Mouse (Mus musculus): ENCODE results near the gene Trp53i11. TPM values are rescaled to one million over a fixed set of nuclear protein-coding genes. Genes with fewer than 3 reads are reported as not detected.

The Trp53i11 gene
- polyA plus RNA-seq, 1 experiment from 2014 or later, result 36.5 TPM

- no peak for ATAC-seq (ENCODE audit: low FRiP score, low TSS enrichment)
- Histone ChIP-seq H3K9me3 (ENCODE audit: low read length) (no peaks in the 10 kb centered on the region), H3K36me3 (ENCODE audit: insufficient read depth, low read length) (peaks cover 3% of the 10 kb centered on the region; the same call in 1 of the 2 replicates), H3K9ac (replicated peaks; ENCODE audit: low read length) (no peak overlapping the region), H3K4me3 (ENCODE audit: low read length) (no peak overlapping the region), H3K4me2 (replicated peaks; ENCODE audit: low read depth, low read length) (no peak overlapping the region), H3K27me3 (ENCODE audit: insufficient read depth, low read length) (no peaks in the 10 kb centered on the region), H3K27ac (ENCODE audit: low read length) (no peak overlapping the region), H3K4me1 (ENCODE audit: insufficient read depth, low read length) (peaks cover 25% of the 10 kb centered on the region)
- 66% methylated on average over 6 of the region's 6 CpGs for WGBS
These were observed 36.1 kb downstream of the Trp53i11 start for GRCm38 (mm10) chr2:93223463-93223862.

- peak overlapping the region; percentile 45; the same call in 1 of the 2 replicates for H3K9ac ChIP-seq (replicated peaks; ENCODE audit: low read length)
- no peaks in the 10 kb centered on the region for H3K9me3 ChIP-seq (ENCODE audit: low read length)
- 12% methylated on average over 19 of the region's 20 CpGs for WGBS
- H3K4me1 ChIP-seq (ENCODE audit: insufficient read depth, low read length), result peaks cover 36% of the 10 kb centered on the region
- H3K27me3 ChIP-seq (ENCODE audit: insufficient read depth, low read length), result no peaks in the 10 kb centered on the region
- H3K36me3 ChIP-seq (ENCODE audit: insufficient read depth, low read length), result no peaks in the 10 kb centered on the region; the same call in 1 of the 2 replicates
- peak overlapping the region; percentile 87 for H3K27ac ChIP-seq (ENCODE audit: low read length)
- peak overlapping the region; percentile 33 for H3K4me2 ChIP-seq (replicated peaks; ENCODE audit: low read depth, low read length)
- H3K4me3 ChIP-seq (ENCODE audit: low read length), result no peak overlapping the region
- peak; percentile 80 for ATAC-seq (ENCODE audit: low FRiP score, low TSS enrichment)
These were observed 39.6 kb downstream of the Trp53i11 start for GRCm38 (mm10) chr2:93226606-93227595.

- Histone ChIP-seq H3K36me3 (ENCODE audit: insufficient read depth, low read length) (no peaks in the 10 kb centered on the region), H3K27me3 (ENCODE audit: insufficient read depth, low read length) (no peaks in the 10 kb centered on the region), H3K4me1 (ENCODE audit: insufficient read depth, low read length) (peaks cover 36% of the 10 kb centered on the region), H3K9me3 (ENCODE audit: low read length) (no peaks in the 10 kb centered on the region), H3K9ac (replicated peaks; ENCODE audit: low read length) (peak overlapping the region; percentile 2; the same call in 1 of the 2 replicates), H3K4me2 (replicated peaks; ENCODE audit: low read depth, low read length) (0 out of 2 replicates have a peak overlapping the region, but pooled peaks have one; percentile 3), H3K27ac (ENCODE audit: low read length) (peak overlapping the region; percentile 87), H3K4me3 (ENCODE audit: low read length) (no peak overlapping the region)
- 29% methylated on average over 9 of the region's 9 CpGs for WGBS
- peak; percentile 78 for ATAC-seq (ENCODE audit: low FRiP score, low TSS enrichment)
These were observed 40.5 kb downstream of the Trp53i11 start for GRCm38 (mm10) chr2:93227713-93228479.

- Histone ChIP-seq H3K27ac (ENCODE audit: low read length) (peak overlapping the region; percentile 87), H3K9me3 (ENCODE audit: low read length) (no peaks in the 10 kb centered on the region), H3K27me3 (ENCODE audit: insufficient read depth, low read length) (no peaks in the 10 kb centered on the region), H3K4me2 (replicated peaks; ENCODE audit: low read depth, low read length) (no peak overlapping the region), H3K36me3 (ENCODE audit: insufficient read depth, low read length) (no peaks in the 10 kb centered on the region), H3K4me3 (ENCODE audit: low read length) (no peak overlapping the region), H3K9ac (replicated peaks; ENCODE audit: low read length) (peak overlapping the region; percentile 2; the same call in 1 of the 2 replicates), H3K4me1 (ENCODE audit: insufficient read depth, low read length) (peaks cover 36% of the 10 kb centered on the region)
- no peak for ATAC-seq (ENCODE audit: low FRiP score, low TSS enrichment)
- 12% methylated on average over 5 of the region's 5 CpGs for WGBS
These were observed 41.1 kb downstream of the Trp53i11 start for GRCm38 (mm10) chr2:93228480-93228824.

GRCm38 (mm10) chr2:93232141-93232540, 44.8 kb downstream of the Trp53i11 start:
- no peak for ATAC-seq (ENCODE audit: low FRiP score, low TSS enrichment)
- no peaks in the 10 kb centered on the region for H3K36me3 ChIP-seq (ENCODE audit: insufficient read depth, low read length)
- H3K4me3 ChIP-seq (ENCODE audit: low read length), result no peak overlapping the region
- H3K4me2 ChIP-seq (replicated peaks; ENCODE audit: low read depth, low read length), result no peak overlapping the region
- H3K4me1 ChIP-seq (ENCODE audit: insufficient read depth, low read length), result peaks cover 31% of the 10 kb centered on the region
- H3K9ac ChIP-seq (replicated peaks; ENCODE audit: low read length), result no peak overlapping the region
- H3K27ac ChIP-seq (ENCODE audit: low read length), result no peak overlapping the region
- WGBS, result 79% methylated on average over 1 of the region's 1 CpGs
- no peaks in the 10 kb centered on the region for H3K9me3 ChIP-seq (ENCODE audit: low read length)
- H3K27me3 ChIP-seq (ENCODE audit: insufficient read depth, low read length), result no peaks in the 10 kb centered on the region

- no peak overlapping the region for H3K4me2 ChIP-seq (replicated peaks; ENCODE audit: low read depth, low read length)
- H3K9me3 ChIP-seq (ENCODE audit: low read length), result no peaks in the 10 kb centered on the region
- peak; percentile 46; the same call in 1 of the 2 replicates for ATAC-seq (ENCODE audit: low FRiP score, low TSS enrichment)
- WGBS, result 42% methylated on average over 1 of the region's 1 CpGs
- no peak overlapping the region for H3K4me3 ChIP-seq (ENCODE audit: low read length)
- peaks cover 31% of the 10 kb centered on the region for H3K4me1 ChIP-seq (ENCODE audit: insufficient read depth, low read length)
- H3K36me3 ChIP-seq (ENCODE audit: insufficient read depth, low read length), result no peaks in the 10 kb centered on the region
- H3K27me3 ChIP-seq (ENCODE audit: insufficient read depth, low read length), result no peaks in the 10 kb centered on the region
- no peak overlapping the region for H3K27ac ChIP-seq (ENCODE audit: low read length)
- no peak overlapping the region for H3K9ac ChIP-seq (replicated peaks; ENCODE audit: low read length)
These were observed 49.7 kb downstream of the Trp53i11 start for GRCm38 (mm10) chr2:93237055-93237454.

GRCm38 (mm10) chr2:93238864-93239263, 51.5 kb downstream of the Trp53i11 start:
- 78% methylated on average over 6 of the region's 6 CpGs for WGBS
- Histone ChIP-seq H3K36me3 (ENCODE audit: insufficient read depth, low read length) (no peaks in the 10 kb centered on the region), H3K9ac (replicated peaks; ENCODE audit: low read length) (no peak overlapping the region), H3K4me3 (ENCODE audit: low read length) (no peak overlapping the region), H3K27ac (ENCODE audit: low read length) (no peak overlapping the region), H3K9me3 (ENCODE audit: low read length) (no peaks in the 10 kb centered on the region), H3K4me2 (replicated peaks; ENCODE audit: low read depth, low read length) (no peak overlapping the region), H3K4me1 (ENCODE audit: insufficient read depth, low read length) (peaks cover 31% of the 10 kb centered on the region), H3K27me3 (ENCODE audit: insufficient read depth, low read length) (no peaks in the 10 kb centered on the region)
- no peak for ATAC-seq (ENCODE audit: low FRiP score, low TSS enrichment)

- no peak overlapping the region for H3K27ac ChIP-seq (ENCODE audit: low read length)
- no peaks in the 10 kb centered on the region for H3K36me3 ChIP-seq (ENCODE audit: insufficient read depth, low read length)
- peaks cover 28% of the 10 kb centered on the region for H3K4me1 ChIP-seq (ENCODE audit: insufficient read depth, low read length)
- ATAC-seq (ENCODE audit: low FRiP score, low TSS enrichment), result no peak
- no peaks in the 10 kb centered on the region for H3K9me3 ChIP-seq (ENCODE audit: low read length)
- H3K9ac ChIP-seq (replicated peaks; ENCODE audit: low read length), result no peak overlapping the region
- H3K4me3 ChIP-seq (ENCODE audit: low read length), result no peak overlapping the region
- H3K4me2 ChIP-seq (replicated peaks; ENCODE audit: low read depth, low read length), result no peak overlapping the region
- H3K27me3 ChIP-seq (ENCODE audit: insufficient read depth, low read length), result no peaks in the 10 kb centered on the region
- 79% methylated on average over 5 of the region's 5 CpGs for WGBS
These were observed 54.8 kb downstream of the Trp53i11 start for GRCm38 (mm10) chr2:93242166-93242565.

- Histone ChIP-seq H3K4me2 (replicated peaks; ENCODE audit: low read depth, low read length) (no peak overlapping the region), H3K4me3 (ENCODE audit: low read length) (no peak overlapping the region), H3K27ac (ENCODE audit: low read length) (no peak overlapping the region), H3K9ac (replicated peaks; ENCODE audit: low read length) (no peak overlapping the region), H3K27me3 (ENCODE audit: insufficient read depth, low read length) (no peaks in the 10 kb centered on the region), H3K4me1 (ENCODE audit: insufficient read depth, low read length) (peaks cover 16% of the 10 kb centered on the region), H3K36me3 (ENCODE audit: insufficient read depth, low read length) (no peaks in the 10 kb centered on the region), H3K9me3 (ENCODE audit: low read length) (no peaks in the 10 kb centered on the region)
- 82% methylated on average over 11 of the region's 11 CpGs for WGBS
- ATAC-seq (ENCODE audit: low FRiP score, low TSS enrichment), result no peak
These were observed 56.2 kb downstream of the Trp53i11 start for GRCm38 (mm10) chr2:93243439-93244089.

Data from kidney, embryonic 16.5 days (tissue).